Mouse (Mus musculus): ENCODE results near the gene Aifm1. TPM values are rescaled to one million over a fixed set of nuclear protein-coding genes. Genes with fewer than 3 reads are reported as not detected.

The Aifm1 gene
- polyA plus RNA-seq, 1 experiment = 46.6 TPM

DNA sequence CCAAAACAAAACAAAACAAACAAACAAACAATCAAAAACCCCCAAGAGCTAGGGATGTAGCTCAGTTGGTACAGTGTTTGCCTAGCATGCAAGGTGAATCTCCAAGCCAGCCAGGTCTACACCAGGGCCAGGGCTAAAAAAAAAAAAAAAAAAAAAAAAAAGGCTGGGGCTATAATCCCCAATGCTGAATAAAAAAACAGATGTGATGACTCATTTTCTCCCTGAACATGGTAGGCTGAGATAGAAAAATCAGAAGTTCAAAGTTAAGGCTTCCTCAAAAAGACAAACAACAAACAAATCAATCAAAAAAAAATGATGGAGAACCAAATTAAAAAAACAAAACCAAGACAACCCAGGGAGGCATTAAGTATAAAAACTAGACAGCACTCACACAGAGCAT is 84.3 kb downstream of the Aifm1 start:
- Histone ChIP-seq H3K36me3 (ENCODE audit: control insufficient read depth, insufficient read depth) (no peaks in the 10 kb centered on the region), H3K27me3 (ENCODE audit: control insufficient read depth, insufficient read depth, insufficient read length) (no peaks in the 10 kb centered on the region), H3K79me3 (ENCODE audit: low read depth) (peaks cover 34% of the 10 kb centered on the region), H3K4me3 (ENCODE audit: insufficient read depth, poor library complexity, severe bottlenecking) (no peak overlapping the region), H3K79me2 (ENCODE audit: control insufficient read depth, insufficient read depth) (peaks cover 87% of the 10 kb centered on the region), H3ac (ENCODE audit: control insufficient read depth, insufficient read length, low read depth) (no peak overlapping the region)
- no peak for TF ChIP-seq MYOD1 (IDR thresholded peaks at IDR 0.05; ENCODE audit: control insufficient read depth, insufficient read length, low read depth)
- no peak for TF ChIP-seq MYOG (IDR thresholded peaks at IDR 0.05; ENCODE audit: control insufficient read depth, extremely low read depth, insufficient read length)
- no peak for TF ChIP-seq FOSL1 (IDR thresholded peaks at IDR 0.05; ENCODE audit: insufficient read depth, low read length, poor library complexity, severe bottlenecking)
- TF ChIP-seq USF1 (IDR thresholded peaks at IDR 0.05; ENCODE audit: low read depth) = no peak
- TF ChIP-seq CEBPB (IDR thresholded peaks at IDR 0.05; ENCODE audit: low read depth) = no peak
- TF ChIP-seq CTCF (IDR thresholded peaks at IDR 0.05; ENCODE audit: control insufficient read depth, insufficient read depth, insufficient read length) = no peak
- TF ChIP-seq MAX (IDR thresholded peaks at IDR 0.05) = no peak

DNA sequence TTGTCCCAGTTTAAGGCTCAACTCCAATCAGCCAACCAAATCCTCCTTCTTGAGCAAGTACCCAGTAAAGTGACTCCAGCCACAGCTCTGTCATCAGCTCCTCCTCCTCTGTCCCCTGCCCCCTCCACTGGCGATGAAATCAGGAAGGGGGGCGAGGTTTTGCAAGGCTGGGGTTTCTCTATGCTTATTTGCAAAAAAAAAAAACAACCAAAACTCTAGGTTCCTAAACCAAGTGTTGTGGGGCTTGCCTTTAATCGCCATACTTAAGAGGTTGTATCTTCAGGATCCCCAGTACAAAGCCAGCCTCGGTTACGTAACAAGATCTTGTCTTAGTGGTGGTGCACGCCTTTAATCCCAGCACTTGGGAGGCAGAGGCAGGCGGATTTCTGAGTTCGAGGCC is 84.7 kb downstream of the Aifm1 start:
- no peaks in the 10 kb centered on the region for H3K27me3 ChIP-seq (ENCODE audit: control insufficient read depth, insufficient read depth, insufficient read length)
- H3K79me3 ChIP-seq (ENCODE audit: low read depth) = peaks cover 30% of the 10 kb centered on the region
- TF ChIP-seq CTCF (IDR thresholded peaks at IDR 0.05; ENCODE audit: control insufficient read depth, insufficient read depth, insufficient read length) (no peak), MYOD1 (IDR thresholded peaks at IDR 0.05; ENCODE audit: control insufficient read depth, insufficient read length, low read depth) (no peak), USF1 (IDR thresholded peaks at IDR 0.05; ENCODE audit: low read depth) (no peak), CEBPB (IDR thresholded peaks at IDR 0.05; ENCODE audit: low read depth) (no peak), MYOG (IDR thresholded peaks at IDR 0.05; ENCODE audit: control insufficient read depth, extremely low read depth, insufficient read length) (no peak)
- no peak overlapping the region for H3K4me3 ChIP-seq (ENCODE audit: insufficient read depth, poor library complexity, severe bottlenecking)
- H3ac ChIP-seq (ENCODE audit: control insufficient read depth, insufficient read length, low read depth) = no peak overlapping the region
- no peaks in the 10 kb centered on the region for H3K36me3 ChIP-seq (ENCODE audit: control insufficient read depth, insufficient read depth)
- peaks cover 86% of the 10 kb centered on the region for H3K79me2 ChIP-seq (ENCODE audit: control insufficient read depth, insufficient read depth)

DNA sequence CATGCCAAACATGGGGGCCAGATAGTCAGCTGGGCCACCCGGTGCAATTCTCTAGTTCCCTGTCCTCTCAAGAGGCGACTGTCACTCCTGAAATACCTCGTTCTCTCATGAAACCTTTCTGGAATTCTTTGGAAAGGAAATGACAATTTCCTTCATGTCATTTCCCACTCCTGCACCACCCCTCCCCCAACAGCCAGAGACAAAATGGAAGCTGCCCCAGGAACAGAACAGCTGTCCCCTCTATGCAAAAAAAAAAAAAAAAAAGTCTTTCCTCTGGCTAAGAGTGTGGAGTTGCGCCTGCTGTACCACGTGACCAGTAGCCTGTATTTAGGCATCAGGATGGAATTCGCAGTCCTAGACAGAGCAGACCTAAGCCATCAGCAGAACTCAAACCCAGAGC is 85.1 kb downstream of the Aifm1 start:
- no peaks in the 10 kb centered on the region for H3K27me3 ChIP-seq (ENCODE audit: control insufficient read depth, insufficient read depth, insufficient read length)
- H3ac ChIP-seq (ENCODE audit: control insufficient read depth, insufficient read length, low read depth) = no peak overlapping the region
- no peak overlapping the region for H3K4me3 ChIP-seq (ENCODE audit: insufficient read depth, poor library complexity, severe bottlenecking)

DNA sequence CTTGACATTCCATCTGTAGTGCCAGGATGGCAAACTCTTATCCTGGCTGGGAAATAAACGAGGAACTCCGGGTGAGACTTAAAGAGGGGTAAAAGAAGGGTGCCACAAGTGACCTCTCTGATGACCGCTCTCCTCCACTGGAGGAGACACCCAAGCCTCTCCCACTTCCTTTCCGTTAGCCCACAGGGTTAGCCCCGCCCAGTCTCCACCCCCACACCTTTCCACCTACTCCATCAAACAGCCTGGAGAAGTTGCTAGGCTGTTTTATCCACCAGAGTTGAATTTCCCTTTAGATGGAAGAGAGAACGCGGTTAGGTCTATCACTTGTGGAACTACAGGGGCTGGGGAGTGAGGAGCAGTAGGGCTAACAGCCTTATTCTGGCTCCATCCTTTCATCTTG is 88.1 kb downstream of the Aifm1 start:
- TF ChIP-seq CEBPB (IDR thresholded peaks at IDR 0.05; ENCODE audit: low read depth) (no peak), CTCF (IDR thresholded peaks at IDR 0.05; ENCODE audit: control insufficient read depth, insufficient read depth, insufficient read length) (no peak), MYOG (IDR thresholded peaks at IDR 0.05; ENCODE audit: control insufficient read depth, extremely low read depth, insufficient read length) (no peak), MAX (IDR thresholded peaks at IDR 0.05) (no peak), MYOD1 (IDR thresholded peaks at IDR 0.05; ENCODE audit: control insufficient read depth, insufficient read length, low read depth) (no peak), USF1 (IDR thresholded peaks at IDR 0.05; ENCODE audit: low read depth) (no peak), FOSL1 (IDR thresholded peaks at IDR 0.05; ENCODE audit: insufficient read depth, low read length, poor library complexity, severe bottlenecking) (no peak)
- Histone ChIP-seq H3K4me3 (ENCODE audit: insufficient read depth, poor library complexity, severe bottlenecking) (no peak overlapping the region), H3K36me3 (ENCODE audit: control insufficient read depth, insufficient read depth) (no peaks in the 10 kb centered on the region), H3K79me2 (ENCODE audit: control insufficient read depth, insufficient read depth) (peaks cover 69% of the 10 kb centered on the region), H3K79me3 (ENCODE audit: low read depth) (peaks cover 16% of the 10 kb centered on the region), H3ac (ENCODE audit: control insufficient read depth, insufficient read length, low read depth) (no peak overlapping the region), H3K27me3 (ENCODE audit: control insufficient read depth, insufficient read depth, insufficient read length) (no peaks in the 10 kb centered on the region)

More for the DNA sequence above, 85.1 kb downstream of the Aifm1 start:
- peaks cover 83% of the 10 kb centered on the region for H3K79me2 ChIP-seq (ENCODE audit: control insufficient read depth, insufficient read depth)
- H3K79me3 ChIP-seq (ENCODE audit: low read depth) = peaks cover 29% of the 10 kb centered on the region
- H3K36me3 ChIP-seq (ENCODE audit: control insufficient read depth, insufficient read depth) = no peaks in the 10 kb centered on the region
- TF ChIP-seq MAX (IDR thresholded peaks at IDR 0.05) (no peak), MYOG (IDR thresholded peaks at IDR 0.05; ENCODE audit: control insufficient read depth, extremely low read depth, insufficient read length) (no peak), CTCF (IDR thresholded peaks at IDR 0.05; ENCODE audit: control insufficient read depth, insufficient read depth, insufficient read length) (no peak), CEBPB (IDR thresholded peaks at IDR 0.05; ENCODE audit: low read depth) (no peak), USF1 (IDR thresholded peaks at IDR 0.05; ENCODE audit: low read depth) (no peak), FOSL1 (IDR thresholded peaks at IDR 0.05; ENCODE audit: insufficient read depth, low read length, poor library complexity, severe bottlenecking) (no peak), MYOD1 (IDR thresholded peaks at IDR 0.05; ENCODE audit: control insufficient read depth, insufficient read length, low read depth) (no peak)

Other genes starting within 250 kb of the Aifm1 start
- 3.7 TPM for gene Bcorl1, start 172.2 kb downstream of the Aifm1 start, polyA plus RNA-seq (2012; fragmentation: generic; extraction: Trizol)
- 6.7 TPM for gene Elf4, start 50.4 kb downstream of the Aifm1 start, polyA plus RNA-seq (2012; fragmentation: generic; extraction: Trizol)
- not detected for gene Rab33a, start 5.7 kb upstream of the Aifm1 start, polyA plus RNA-seq (2012; fragmentation: generic; extraction: Trizol)
- gene Zfp280c, start 80.9 kb upstream of the Aifm1 start, polyA plus RNA-seq (2012; fragmentation: generic; extraction: Trizol) = 3.5 TPM
- 7.9 TPM for gene Slc25a14, start 109.8 kb upstream of the Aifm1 start, polyA plus RNA-seq (2012; fragmentation: generic; extraction: Trizol)
- not detected for gene Gpr119, start 160.9 kb upstream of the Aifm1 start, polyA plus RNA-seq (2012; fragmentation: generic; extraction: Trizol)
- 9.7 TPM for gene Rbmx2, start 181.4 kb upstream of the Aifm1 start, polyA plus RNA-seq (2012; fragmentation: generic; extraction: Trizol)

All from C2C12 (cell line).